20 mouse cellular contexts compared by ENCODE assay signal in genomic region chr11:61722077-61722476, GRCm38 (mm10). TPM values are rescaled to one million over a fixed set of nuclear protein-coding genes. Genes with fewer than 3 reads are reported as not detected.
"Had no signal": no experiment of that assay in that cellular context is flagged by ENCODE, and none has a peak within 500 bp of the region (broad histone marks: within the 10 kb centered on the region; RNA-seq: fewer than 3 reads in every experiment).

No protein-coding gene starts in this region.

- ATAC-seq: intestine, embryonic 15.5 days had no signal

- H3K4me3 ChIP-seq: intestine, embryonic 15.5 days; left cerebral cortex, adult 2 months; limb, embryonic 10.5 days; liver, embryonic 15.5 days; midbrain, embryonic 10.5 days; myocyte had no signal

- H3K9ac ChIP-seq: intestine, embryonic 15.5 days; liver, embryonic 15.5 days; lung, embryonic 14.5 days had no signal

- H3K36me3 ChIP-seq: intestine, embryonic 15.5 days; liver, embryonic 15.5 days had no signal

- DNase-seq: lung, embryonic 14.5 days; lung, postnatal 10 days; lung, postnatal 4 days; midbrain, embryonic 14.5 days; right cerebral cortex, adult 18-20 months; right cerebral cortex, postnatal 25 days; thymus, postnatal 4 days had no signal

- H3K27me3 ChIP-seq: intestine, embryonic 15.5 days had no signal

- H3K9me3 ChIP-seq: intestine, embryonic 15.5 days; limb, embryonic 10.5 days; liver, embryonic 15.5 days; midbrain, embryonic 10.5 days had no signal

- H3K4me2 ChIP-seq: intestine, embryonic 15.5 days; liver, embryonic 11.5 days; liver, embryonic 15.5 days; lung, embryonic 14.5 days had no signal

- H3K4me1 ChIP-seq: intestine, embryonic 15.5 days; limb, embryonic 10.5 days; liver, embryonic 15.5 days; midbrain, embryonic 10.5 days had no signal

- H3K27ac ChIP-seq: intestine, embryonic 15.5 days; left cerebral cortex, adult 2 months; limb, embryonic 10.5 days; liver, embryonic 15.5 days; midbrain, embryonic 10.5 days had no signal

RNA-seq across cellular contexts. Expression of gene Slc5a10, which starts 1.5 kb away (rescaled TPM):
- total RNA-seq: left cerebral cortex, adult 2 months; megakaryocyte, adult 5-6 weeks; neutrophil, adult 5-6 weeks had no signal
- polyA plus RNA-seq: liver, embryonic 11.5 days; liver, embryonic 15.5 days; lung, embryonic 14.5 days; midbrain, embryonic 10.5 days; midbrain, embryonic 14.5 days; neural tube, embryonic 11.5 days; small intestine, adult 2 months; stomach, embryonic 16.5 days had no signal

RNA-seq across cellular contexts. Expression of gene Fam83g, which starts 38.2 kb away (rescaled TPM):
- total RNA-seq: layer of hippocampus, postnatal 25 days; megakaryocyte, adult 5-6 weeks had no signal
- polyA plus RNA-seq: myocyte had no signal
